Mouse (Mus musculus) telencephalon, adult 2 months (tissue): ENCODE results near the gene Tpst2.

Source experiments
- DNase-seq: peaks from one replicate; pipeline ENCODE4 v3.0.0-alpha.2; 2011; ENCODE audit warnings: low read depth, low spot score

Tpst2 gene

GRCm38 (mm10) chr5:112254282-112254806 is 22.1 kb upstream of the Tpst2 start:
- DNase-seq: no peak

- no peak for DNase-seq
These were observed 21.1 kb upstream of the Tpst2 start, which contains the start of gene Crybb1 for GRCm38 (mm10) chr5:112255426-112255825. Gene Crybb1, plus strand, starts transcription at chr5:112255815.

GRCm38 (mm10) chr5:112256457-112256856 is 20.0 kb upstream of the Tpst2 start:
- no peak for DNase-seq

GRCm38 (mm10) chr5:112257896-112258295 is 18.6 kb upstream of the Tpst2 start:
- no peak for DNase-seq

GRCm38 (mm10) chr5:112259862-112260650 is 16.4 kb upstream of the Tpst2 start:
- DNase-seq: no peak

- no peak for DNase-seq
These were observed 15.7 kb upstream of the Tpst2 start for GRCm38 (mm10) chr5:112260818-112261217.

GRCm38 (mm10) chr5:112264099-112264498 is 12.4 kb upstream of the Tpst2 start:
- no peak for DNase-seq

- DNase-seq: no peak
These were observed 11.4 kb upstream of the Tpst2 start for GRCm38 (mm10) chr5:112265110-112265509.

GRCm38 (mm10) chr5:112265515-112265914 is 11.0 kb upstream of the Tpst2 start:
- DNase-seq: no peak

- no peak for DNase-seq
These were observed 10.3 kb upstream of the Tpst2 start for GRCm38 (mm10) chr5:112266011-112266777.

- DNase-seq: no peak
These were observed 5.5 kb upstream of the Tpst2 start for GRCm38 (mm10) chr5:112270764-112271541.

- DNase-seq: no peak
These were observed 3.6 kb upstream of the Tpst2 start for GRCm38 (mm10) chr5:112272934-112273333.

- no peak for DNase-seq
These were observed 2.6 kb upstream of the Tpst2 start for GRCm38 (mm10) chr5:112273746-112274463.

GRCm38 (mm10) chr5:112275021-112275804 is 1.3 kb upstream of the Tpst2 start:
- DNase-seq: no peak

GRCm38 (mm10) chr5:112276907-112277348 is 437 bp downstream of the Tpst2 start:
- DNase-seq: no peak

GRCm38 (mm10) chr5:112277906-112278470 is 1.5 kb downstream of the Tpst2 start:
- no peak for DNase-seq

GRCm38 (mm10) chr5:112279181-112280021 is 2.9 kb downstream of the Tpst2 start:
- no peak for DNase-seq

GRCm38 (mm10) chr5:112280151-112280550 is 3.7 kb downstream of the Tpst2 start:
- DNase-seq: no peak
